Mouse (Mus musculus): ENCODE measurements at regions not wholly inside any gene's neighbourhood (a gene's known extent, or its start where the extent isn't known, plus 50 kb on each side); places are given as distances from the start of the nearest gene placed in this dataset.

- no peak for TF ChIP-seq CTCF (IDR thresholded peaks at IDR 0.05; ENCODE audit: control insufficient read depth, insufficient read depth, insufficient read length)
- TF ChIP-seq MYOD1 (IDR thresholded peaks at IDR 0.05; ENCODE audit: control insufficient read depth, insufficient read length, low read depth): no peak
- no peak for TF ChIP-seq MAX (IDR thresholded peaks at IDR 0.05)
- no peak for TF ChIP-seq FOSL1 (IDR thresholded peaks at IDR 0.05; ENCODE audit: insufficient read depth, low read length, poor library complexity, severe bottlenecking)
- no peak for TF ChIP-seq USF1 (IDR thresholded peaks at IDR 0.05; ENCODE audit: low read depth)
- no peak for TF ChIP-seq CEBPB (IDR thresholded peaks at IDR 0.05; ENCODE audit: low read depth)
Observed at GRCm38 (mm10) chr8:26513001-26513400, 393.7 kb downstream of the Gm45692 start.

Measured in C2C12 (cell line).